Mouse (Mus musculus) adrenal gland, adult (tissue): ENCODE measurements around the gene Kdelr1.

Experiments used
- DNase-seq, 2 experiments: peaks; one replicate each; pipeline ENCODE4 v3.0.0; 2022 to 2023; ENCODE audit warnings: low spot score in 1 of 2; ENCODE audit not compliant: inconsistent age in 2 of 2

Gene Kdelr1

GRCm38 (mm10) chr7:45872624-45873023 lies at the start of gene Kdelr1:
Kdelr1 (plus strand) TSS chr7:45872772.
- peak; percentile 89 to 96 for DNase-seq

DNA sequence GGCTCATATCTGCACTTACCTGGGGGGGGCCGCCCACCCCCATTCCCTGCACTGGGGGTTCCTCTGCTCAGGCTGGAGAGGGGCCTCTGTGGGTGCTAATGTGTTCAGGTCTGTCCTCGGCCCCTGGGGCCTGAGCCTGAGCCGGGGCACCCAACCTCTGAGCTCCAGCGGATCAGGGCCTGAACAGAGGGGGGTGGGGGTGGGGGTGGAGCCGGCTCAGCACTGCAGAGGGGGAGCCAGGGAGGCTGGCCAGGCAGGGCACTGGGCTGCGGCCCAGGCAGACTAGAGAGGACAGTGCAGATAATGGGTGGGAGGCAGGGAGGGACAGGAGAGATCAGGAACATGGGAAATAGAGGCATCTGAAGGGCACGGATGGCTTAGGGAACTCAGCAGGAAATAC lies 48.0 kb upstream of the Kdelr1 start, which contains the start of gene Kcnj14:
Kcnj14 (minus strand) TSS at position 185 of the 400 bp plus-strand sequence.
- no peak for DNase-seq

DNA sequence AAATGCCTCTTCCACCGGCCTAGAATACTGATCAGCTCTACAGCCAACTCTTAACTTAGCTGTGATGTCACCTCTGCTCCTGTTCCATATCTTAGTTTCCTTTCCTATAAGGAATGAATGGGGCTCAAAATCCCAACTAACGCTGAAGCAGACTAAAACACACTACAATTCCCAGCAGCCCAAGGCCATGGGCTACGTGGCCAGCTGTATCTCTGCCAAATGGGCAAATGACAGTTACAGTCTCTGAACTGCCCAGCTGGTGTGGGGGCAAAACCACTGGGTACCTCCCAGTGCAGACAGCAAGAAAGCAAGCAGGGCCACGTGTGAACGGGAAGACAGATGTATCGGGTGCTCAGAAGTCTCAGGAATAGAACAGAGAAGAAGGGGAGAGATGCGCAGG lies 45.9 kb upstream of the Kdelr1 start:
- DNase-seq, result peak in 1 of 2 experiments; percentile 66

- DNase-seq, result peak; percentile 89 to 96
Observed at GRCm38 (mm10) chr7:45830427-45831127, 42.0 kb upstream of the Kdelr1 start, which contains the start of gene Grwd1. Grwd1 (minus strand) TSS chr7:45830944.

GRCm38 (mm10) chr7:45831128-45831525 lies 41.4 kb upstream of the Kdelr1 start:
- no peak for DNase-seq

DNA sequence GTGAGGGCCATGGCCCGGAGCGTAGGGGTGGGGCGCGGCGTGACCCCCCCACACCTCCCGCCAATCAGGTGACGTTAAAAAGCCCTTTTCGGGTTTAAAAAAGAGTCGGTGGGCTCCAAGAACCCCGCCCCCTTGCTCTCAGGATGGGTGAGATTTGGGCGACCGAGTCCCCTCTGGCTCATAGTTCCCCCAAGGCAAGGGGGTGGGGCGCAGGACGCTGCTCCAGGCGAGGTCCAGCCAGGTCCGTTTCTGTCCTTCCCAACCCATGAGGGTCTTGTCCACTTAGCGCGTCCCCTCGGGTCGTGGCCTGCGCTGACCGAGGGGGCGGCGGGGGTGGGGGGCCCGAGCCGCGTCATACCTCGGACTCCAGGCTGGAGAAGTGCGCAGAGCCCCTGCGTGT lies 40.1 kb upstream of the Kdelr1 start:
- DNase-seq, result no peak

DNA sequence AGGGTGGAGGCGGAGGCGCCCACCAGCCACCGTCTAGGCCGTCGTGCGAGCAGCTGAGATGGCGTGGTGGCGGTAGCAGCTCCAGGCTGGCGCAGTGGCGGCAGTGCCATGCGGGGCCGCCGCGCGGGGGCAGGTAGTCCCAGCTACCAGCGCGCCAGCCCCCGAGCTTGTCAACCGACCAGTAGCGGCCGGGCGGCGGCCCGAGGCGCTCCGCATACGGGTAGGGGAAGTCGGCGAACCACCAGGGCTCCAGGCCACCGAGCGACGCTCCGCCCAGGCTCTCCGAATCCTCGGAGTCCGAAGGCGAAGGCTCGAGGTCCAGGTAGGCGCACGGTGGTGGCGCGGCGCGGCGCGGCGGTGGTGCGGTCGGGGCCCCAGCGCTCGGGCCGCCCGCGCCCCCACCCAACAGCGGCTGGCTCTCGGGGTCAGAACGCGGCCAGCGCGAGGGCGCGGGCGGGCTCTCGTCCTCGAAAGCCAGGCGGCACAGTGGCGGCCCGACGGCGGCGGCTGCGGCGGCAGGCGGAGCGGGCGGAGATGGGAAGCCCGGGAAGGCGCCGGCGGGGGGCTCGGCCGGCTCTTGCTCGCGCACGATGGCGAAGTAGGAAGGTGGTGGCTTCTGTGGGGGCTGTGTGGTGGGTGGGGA lies 39.3 kb upstream of the Kdelr1 start:
- DNase-seq, result peak in 1 of 2 experiments; percentile 54

DNA sequence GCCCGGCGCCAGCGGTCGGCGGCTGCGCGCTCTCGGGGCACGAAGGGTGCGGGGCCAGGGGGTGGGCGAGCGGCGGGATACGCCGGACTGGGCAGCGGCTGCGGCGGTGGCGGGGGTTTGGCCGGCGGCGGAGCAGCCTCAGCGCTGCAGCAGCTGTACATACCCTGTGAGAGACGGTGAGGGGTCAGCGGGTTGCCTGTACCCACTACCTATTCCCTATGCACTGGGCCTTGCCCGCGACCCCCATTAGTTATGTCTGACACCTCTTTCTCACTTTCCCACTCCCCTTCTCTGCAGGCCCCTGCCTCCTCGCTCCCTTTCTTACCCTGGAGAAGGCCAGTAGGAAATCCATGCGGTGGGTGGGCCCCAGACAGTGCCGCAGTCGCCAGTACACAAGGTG lies 38.6 kb upstream of the Kdelr1 start:
- DNase-seq, result no peak

- no peak for DNase-seq
Observed at GRCm38 (mm10) chr7:45842950-45843744, 29.4 kb upstream of the Kdelr1 start.

GRCm38 (mm10) chr7:45848447-45849027 lies 24.0 kb upstream of the Kdelr1 start:
- no peak for DNase-seq

DNA sequence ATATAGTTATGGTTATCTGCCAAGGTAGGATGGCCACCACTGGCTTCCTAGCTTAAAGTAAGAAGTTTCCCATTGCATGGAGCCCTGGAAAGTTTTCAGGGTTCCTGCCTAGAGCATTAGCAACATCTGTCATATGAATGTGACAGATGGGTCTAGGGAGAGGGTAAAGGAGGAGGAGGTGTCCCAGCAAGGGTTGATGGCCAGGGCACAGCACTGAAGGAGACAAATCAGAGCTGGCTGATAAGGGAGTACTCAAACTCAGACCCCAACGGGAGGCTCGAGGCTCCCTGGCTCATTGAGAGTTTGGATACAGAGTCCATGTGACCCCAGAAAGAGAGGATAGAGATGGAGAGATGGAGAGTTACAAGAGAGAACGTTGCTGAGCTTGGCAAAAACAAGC lies 21.9 kb upstream of the Kdelr1 start:
- peak; percentile 26 to 69 for DNase-seq

DNA sequence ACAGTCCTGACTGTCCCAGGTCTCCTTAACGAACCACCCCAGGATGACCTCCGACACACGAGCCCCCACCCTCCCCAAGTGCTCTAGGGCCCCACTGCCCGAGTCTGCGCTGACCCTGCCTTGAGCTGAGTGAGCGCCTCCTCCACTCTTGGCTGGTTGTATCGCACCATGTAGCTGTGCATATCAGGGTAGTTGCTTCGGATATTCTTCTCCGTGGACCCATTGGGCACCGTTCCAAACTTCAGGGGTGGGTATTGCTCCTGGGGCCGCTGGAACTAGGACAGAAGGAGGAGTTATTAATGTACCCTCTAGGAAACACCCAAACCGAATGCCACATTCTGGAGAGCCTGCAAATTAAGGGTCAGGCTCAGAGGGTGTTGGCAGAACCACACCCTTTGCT lies 19.5 kb upstream of the Kdelr1 start:
- no peak for DNase-seq

DNA sequence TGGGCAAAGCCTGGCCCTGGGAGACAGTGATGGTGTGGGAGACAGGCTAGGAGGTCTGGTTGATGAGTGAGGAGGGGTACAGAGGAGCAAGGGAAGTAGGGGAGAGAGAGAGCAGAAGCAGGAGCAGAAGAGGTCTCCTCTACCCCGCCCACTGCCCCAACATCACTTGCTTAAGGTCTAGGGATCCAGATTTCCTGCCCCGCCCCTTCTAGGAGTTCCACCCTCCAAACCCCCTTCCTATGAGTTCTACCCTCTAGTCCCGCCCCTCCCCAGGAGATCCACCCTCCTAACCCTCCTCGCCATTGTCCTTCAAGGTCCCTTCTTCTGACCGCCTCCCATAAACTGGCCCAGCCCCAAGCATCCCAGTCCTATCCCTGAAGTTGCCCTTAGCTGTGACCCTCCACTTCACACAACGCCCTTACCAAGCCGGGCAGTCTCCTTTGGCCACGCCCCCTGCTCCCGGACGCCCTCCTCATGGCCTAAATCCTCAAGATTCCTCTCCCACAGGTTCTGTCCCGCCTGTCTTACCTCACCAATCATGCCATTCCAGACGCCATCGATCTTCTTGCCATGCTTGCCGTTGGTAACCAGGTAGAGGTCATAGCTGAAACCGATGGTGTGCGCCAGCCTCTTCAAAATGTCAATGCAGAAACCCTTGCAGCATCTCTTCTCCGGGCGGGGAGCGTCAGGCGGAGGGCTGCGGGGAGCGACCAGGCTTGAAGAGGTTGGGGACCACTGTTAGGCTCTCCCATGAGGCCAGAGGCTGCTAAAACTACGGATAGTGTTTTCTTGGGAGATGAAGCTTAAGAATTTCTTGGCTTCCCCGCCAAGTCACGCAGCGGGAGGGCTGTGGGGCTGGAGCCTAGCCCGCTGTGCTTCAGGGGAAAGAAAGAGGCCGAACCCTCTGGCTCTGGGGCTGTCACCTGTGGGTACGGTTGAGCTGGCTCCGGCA lies 15.3 kb upstream of the Kdelr1 start:
- no peak for DNase-seq

GRCm38 (mm10) chr7:45859008-45859407 lies 13.6 kb upstream of the Kdelr1 start:
- DNase-seq, result no peak

GRCm38 (mm10) chr7:45862804-45863203 lies 9.8 kb upstream of the Kdelr1 start:
- DNase-seq, result no peak

GRCm38 (mm10) chr7:45864435-45864834 lies 8.1 kb upstream of the Kdelr1 start:
- no peak for DNase-seq

- peak; percentile 94 to 97 for DNase-seq
Observed at GRCm38 (mm10) chr7:45865925-45866910, 6.4 kb upstream of the Kdelr1 start.

DNA sequence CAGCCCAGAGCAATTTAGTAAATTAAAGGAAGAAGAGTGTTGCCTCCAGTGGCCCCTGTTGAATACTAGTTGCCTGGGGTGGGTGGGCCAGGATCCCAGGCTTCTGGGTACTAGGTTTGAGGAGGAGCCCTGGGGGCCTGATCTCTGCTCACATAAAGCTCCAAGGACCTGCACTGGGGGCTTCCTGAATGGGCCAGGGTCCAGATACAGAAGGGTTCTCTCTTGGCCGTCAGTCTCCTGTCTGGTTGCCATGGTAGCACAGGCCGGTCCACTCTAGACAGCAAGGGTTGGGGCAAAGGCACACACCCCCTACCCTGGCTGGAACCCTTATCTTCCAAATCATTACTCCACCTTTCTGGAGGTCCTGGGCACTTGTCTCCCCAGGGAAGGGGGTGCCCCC lies 4.7 kb upstream of the Kdelr1 start:
- DNase-seq, result no peak

DNA sequence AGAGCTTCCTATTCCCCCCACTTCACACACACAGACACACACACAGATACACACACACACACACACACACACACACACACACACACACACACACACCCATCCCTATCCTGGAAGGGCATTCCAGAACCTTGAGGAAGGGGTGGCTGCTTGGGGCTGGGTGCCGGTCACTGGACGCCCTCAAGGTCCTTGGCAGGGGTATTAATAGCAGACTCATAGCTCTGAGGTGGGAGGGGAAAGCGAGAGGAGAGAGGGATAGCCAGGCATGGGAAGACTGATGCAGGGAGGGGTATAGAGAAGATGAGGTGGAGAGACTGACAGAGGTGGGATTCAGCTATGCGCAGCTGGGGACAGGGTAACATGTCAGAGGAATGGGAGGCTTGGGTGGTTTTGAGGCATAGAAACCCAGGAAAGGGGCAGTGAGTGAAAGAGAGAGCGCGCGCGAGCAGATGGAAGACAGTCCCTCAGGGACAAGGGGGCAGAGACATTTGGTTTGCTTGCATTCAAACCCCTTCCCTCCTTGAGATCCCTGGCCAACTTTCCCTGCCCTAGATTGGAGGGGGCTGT lies 3.4 kb upstream of the Kdelr1 start:
- peak in 1 of 2 experiments; percentile 53 for DNase-seq
